Mouse (Mus musculus) neural tube, embryonic 12.5 days (tissue): ENCODE results near the gene Cpped1. TPM values are rescaled to one million over a fixed set of nuclear protein-coding genes. Genes with fewer than 3 reads are reported as not detected.

Experiments used
- ATAC-seq: fragments of 200-750 bp; cut with Nextera tagmentation; 2 replicates; pipeline ENCODE4 v1.8.0; 2017; ENCODE audit warnings: low read depth, mild to moderate bottlenecking, moderate TSS enrichment, moderate library complexity; ENCODE audit not compliant: low FRiP score
- H3K27ac ChIP-seq: fragments of 300-500 bp; sonication (generic); 2 replicates; pipeline ENCODE4 v1.5.1; 2016
- H3K27me3 ChIP-seq: fragments of 300-500 bp; sonication (generic); replicated peaks from 2 replicates; pipeline ENCODE4 v1.6.1; 2016; ENCODE audit warnings: mild to moderate bottlenecking
- H3K36me3 ChIP-seq: fragments of 300-500 bp; sonication (generic); 2 replicates; pipeline ENCODE4 v1.6.1; 2016; ENCODE audit warnings: mild to moderate bottlenecking
- H3K4me1 ChIP-seq: fragments of 300-500 bp; sonication (generic); 2 replicates; pipeline ENCODE4 v1.6.1; 2016
- H3K4me2 ChIP-seq: fragments of 300-500 bp; sonication (generic); replicated peaks from 2 replicates; pipeline ENCODE4 v1.6.1; 2016; ENCODE audit warnings: mild to moderate bottlenecking
- H3K4me3 ChIP-seq: fragments of 300-500 bp; sonication (generic); 2 replicates; pipeline ENCODE4 v1.5.1; 2016
- H3K9ac ChIP-seq: fragments of 300-500 bp; sonication (generic); 2 replicates; pipeline ENCODE4 v1.6.1; 2016; ENCODE audit warnings: mild to moderate bottlenecking
- H3K9me3 ChIP-seq: fragments of 300-500 bp; sonication (generic); 2 replicates; pipeline ENCODE4 v1.6.1; 2016; ENCODE audit warnings: mild to moderate bottlenecking
- WGBS: fragments of 180-500 bp; shearing (Covaris S2); methylation state at CpG from one replicate; pipeline ENCODE4 v1.1.7; 2016; 5-methylcytosine and 5-hydroxymethylcytosine counted together
- polyA plus RNA-seq: library from polyadenylated mRNA; unstranded; fragments of >200 nt; fragmentation: Nextera tagmentation; extraction: Ambion mirVana; gene quantifications from 2 replicates; pipeline ENCODE4 v1.2.1, GENCODE M21; 2016

Gene Cpped1
- polyA plus RNA-seq, 1 experiment from 2014 or later, result 17.8 TPM

GRCm38 (mm10) chr16:11828816-11829215, 80.4 kb downstream of the Cpped1 start:
- H3K4me2 ChIP-seq, result no peak overlapping the region
- H3K9me3 ChIP-seq, result no peaks in the 10 kb centered on the region
- no peak overlapping the region for H3K27ac ChIP-seq
- H3K36me3 ChIP-seq, result no peaks in the 10 kb centered on the region
- no peaks in the 10 kb centered on the region for H3K27me3 ChIP-seq
- no peak overlapping the region for H3K9ac ChIP-seq
- ATAC-seq, result no peak
- no peaks in the 10 kb centered on the region for H3K4me1 ChIP-seq
- WGBS, result 86% methylated on average over 1 of the region's 1 CpGs
- no peak overlapping the region for H3K4me3 ChIP-seq

- H3K27ac ChIP-seq, result no peak overlapping the region
- H3K9ac ChIP-seq, result no peak overlapping the region
- 79% methylated on average over 7 of the region's 7 CpGs for WGBS
These were observed 84.4 kb downstream of the Cpped1 start for GRCm38 (mm10) chr16:11824833-11825232.

GRCm38 (mm10) chr16:11824385-11824784, 84.9 kb downstream of the Cpped1 start:
- Histone ChIP-seq H3K27ac (no peak overlapping the region), H3K4me2 (no peak overlapping the region), H3K9ac (no peak overlapping the region), H3K36me3 (no peaks in the 10 kb centered on the region), H3K4me1 (no peaks in the 10 kb centered on the region), H3K4me3 (no peak overlapping the region), H3K9me3 (no peaks in the 10 kb centered on the region), H3K27me3 (no peaks in the 10 kb centered on the region)
- 85% methylated on average over 8 of the region's 8 CpGs for WGBS
- ATAC-seq, result no peak

More at GRCm38 (mm10) chr16:11824833-11825232, 84.4 kb downstream of the Cpped1 start:
- Histone ChIP-seq H3K27me3 (no peaks in the 10 kb centered on the region), H3K4me1 (no peaks in the 10 kb centered on the region), H3K36me3 (no peaks in the 10 kb centered on the region), H3K9me3 (no peaks in the 10 kb centered on the region), H3K4me2 (no peak overlapping the region), H3K4me3 (no peak overlapping the region)
- no peak for ATAC-seq

- Histone ChIP-seq H3K4me2 (no peak overlapping the region), H3K27ac (no peak overlapping the region), H3K4me1 (no peaks in the 10 kb centered on the region), H3K9ac (no peak overlapping the region), H3K9me3 (no peaks in the 10 kb centered on the region), H3K27me3 (no peaks in the 10 kb centered on the region), H3K4me3 (no peak overlapping the region), H3K36me3 (no peaks in the 10 kb centered on the region)
- WGBS, result 77% methylated on average over 7 of the region's 7 CpGs
- ATAC-seq, result no peak
These were observed 88.5 kb downstream of the Cpped1 start for GRCm38 (mm10) chr16:11820791-11821190.

GRCm38 (mm10) chr16:11814935-11815650, 94.2 kb downstream of the Cpped1 start:
- no peak for ATAC-seq
- no peak overlapping the region for H3K4me2 ChIP-seq
- H3K9me3 ChIP-seq, result no peaks in the 10 kb centered on the region
- H3K4me3 ChIP-seq, result no peak overlapping the region
- H3K9ac ChIP-seq, result no peak overlapping the region
- H3K4me1 ChIP-seq, result no peaks in the 10 kb centered on the region
- H3K27ac ChIP-seq, result no peak overlapping the region
- H3K36me3 ChIP-seq, result no peaks in the 10 kb centered on the region
- H3K27me3 ChIP-seq, result no peaks in the 10 kb centered on the region
- 74% methylated on average over 10 of the region's 10 CpGs for WGBS

GRCm38 (mm10) chr16:11812119-11812518, 97.1 kb downstream of the Cpped1 start:
- Histone ChIP-seq H3K27ac (no peak overlapping the region), H3K27me3 (no peaks in the 10 kb centered on the region), H3K36me3 (no peaks in the 10 kb centered on the region), H3K9ac (no peak overlapping the region), H3K4me2 (no peak overlapping the region), H3K4me3 (no peak overlapping the region), H3K9me3 (no peaks in the 10 kb centered on the region), H3K4me1 (no peaks in the 10 kb centered on the region)
- WGBS, result 75% methylated on average over 8 of the region's 8 CpGs
- ATAC-seq, result no peak

GRCm38 (mm10) chr16:11809615-11810014, 99.6 kb downstream of the Cpped1 start:
- no peaks in the 10 kb centered on the region for H3K27me3 ChIP-seq
- H3K4me2 ChIP-seq, result no peak overlapping the region
- no peaks in the 10 kb centered on the region for H3K36me3 ChIP-seq
- no peak overlapping the region for H3K9ac ChIP-seq
- no peaks in the 10 kb centered on the region for H3K9me3 ChIP-seq
- H3K4me3 ChIP-seq, result no peak overlapping the region
- WGBS, result 56% methylated on average over 8 of the region's 8 CpGs
- H3K4me1 ChIP-seq, result no peaks in the 10 kb centered on the region
- no peak overlapping the region for H3K27ac ChIP-seq
- no peak for ATAC-seq

GRCm38 (mm10) chr16:11801960-11802539, 107.2 kb downstream of the Cpped1 start:
- H3K4me2 ChIP-seq, result no peak overlapping the region
- ATAC-seq, result no peak
- H3K36me3 ChIP-seq, result no peaks in the 10 kb centered on the region
- H3K9me3 ChIP-seq, result no peaks in the 10 kb centered on the region
- H3K27ac ChIP-seq, result no peak overlapping the region
- no peak overlapping the region for H3K4me3 ChIP-seq
- H3K4me1 ChIP-seq, result no peaks in the 10 kb centered on the region
- H3K9ac ChIP-seq, result no peak overlapping the region
- 88% methylated on average over 7 of the region's 7 CpGs for WGBS
- H3K27me3 ChIP-seq, result no peaks in the 10 kb centered on the region

- WGBS, result 88% methylated on average over 7 of the region's 7 CpGs
- H3K4me1 ChIP-seq, result no peaks in the 10 kb centered on the region
- H3K9me3 ChIP-seq, result 0 out of 2 replicates have a peak, but pooled peaks cover 6% of the 10 kb centered on the region
- ATAC-seq, result no peak
- H3K9ac ChIP-seq, result no peak overlapping the region
- no peaks in the 10 kb centered on the region for H3K36me3 ChIP-seq
- no peak overlapping the region for H3K4me2 ChIP-seq
- H3K4me3 ChIP-seq, result no peak overlapping the region
- H3K27ac ChIP-seq, result no peak overlapping the region
- no peaks in the 10 kb centered on the region for H3K27me3 ChIP-seq
These were observed 113.3 kb downstream of the Cpped1 start for GRCm38 (mm10) chr16:11795758-11796460.

- no peaks in the 10 kb centered on the region for H3K36me3 ChIP-seq
- H3K4me2 ChIP-seq, result no peak overlapping the region
- H3K27ac ChIP-seq, result no peak overlapping the region
- H3K4me3 ChIP-seq, result no peak overlapping the region
- no peaks in the 10 kb centered on the region for H3K4me1 ChIP-seq
- H3K9ac ChIP-seq, result no peak overlapping the region
- no peaks in the 10 kb centered on the region for H3K27me3 ChIP-seq
- 0 out of 2 replicates have a peak, but pooled peaks cover 6% of the 10 kb centered on the region for H3K9me3 ChIP-seq
- no peak for ATAC-seq
- 70% methylated on average over 4 of the region's 4 CpGs for WGBS
These were observed 114.6 kb downstream of the Cpped1 start for GRCm38 (mm10) chr16:11794628-11795027.

GRCm38 (mm10) chr16:11793391-11793790, 115.9 kb downstream of the Cpped1 start:
- Histone ChIP-seq H3K27me3 (no peaks in the 10 kb centered on the region), H3K4me3 (no peak overlapping the region), H3K4me2 (no peak overlapping the region), H3K27ac (no peak overlapping the region), H3K9ac (no peak overlapping the region), H3K4me1 (no peaks in the 10 kb centered on the region), H3K36me3 (no peaks in the 10 kb centered on the region), H3K9me3 (0 out of 2 replicates have a peak, but pooled peaks cover 6% of the 10 kb centered on the region)
- 19% methylated on average over 2 of the region's 2 CpGs for whole genome bisulfite sequencing
- no peak for ATAC-seq

- no peak for ATAC-seq
- Histone ChIP-seq H3K9me3 (0 out of 2 replicates have a peak, but pooled peaks cover 6% of the 10 kb centered on the region), H3K27me3 (no peaks in the 10 kb centered on the region), H3K4me3 (no peak overlapping the region), H3K4me1 (no peaks in the 10 kb centered on the region), H3K27ac (no peak overlapping the region), H3K9ac (no peak overlapping the region), H3K4me2 (no peak overlapping the region), H3K36me3 (no peaks in the 10 kb centered on the region)
- WGBS, result 94% methylated on average over 3 of the region's 3 CpGs
These were observed 118.8 kb downstream of the Cpped1 start for GRCm38 (mm10) chr16:11790476-11790875.
